Mouse (Mus musculus): ENCODE measurements at regions not wholly inside any gene's neighbourhood (a gene's known extent, or its start where the extent isn't known, plus 50 kb on each side); places are given as distances from the start of the nearest gene placed in this dataset.

- DNase-seq (ENCODE audit: low read depth) = no peak
These were observed 54.7 kb upstream of the Spdye4c start for GRCm38 (mm10) chr2:128536294-128536693.

- no peak for DNase-seq (ENCODE audit: low read depth)
These were observed 53.6 kb upstream of the Spdye4c start for GRCm38 (mm10) chr2:128537425-128537824.

- DNase-seq (ENCODE audit: low read depth) = no peak
These were observed 52.3 kb upstream of the Spdye4c start for GRCm38 (mm10) chr2:128538736-128539135.

Measured in naive thymus-derived CD4-positive, alpha-beta T cell, adult 2 months (primary cell).